Mouse (Mus musculus) kidney, postnatal 36 days (tissue): ENCODE measurements at regions not wholly inside any gene's neighbourhood (a gene's known extent, or its start where the extent isn't known, plus 50 kb on each side); places are given as distances from the start of the nearest gene placed in this dataset.
A peak's percentile ranks its signal among the peaks of the same experiment; 100 is the strongest.

Source experiments
- DNase-seq, 2 experiments: peaks; one replicate each; pipeline ENCODE4 v3.0.0; 2021 to 2022; ENCODE audit warnings: mixed read lengths in 2 of 2

DNA sequence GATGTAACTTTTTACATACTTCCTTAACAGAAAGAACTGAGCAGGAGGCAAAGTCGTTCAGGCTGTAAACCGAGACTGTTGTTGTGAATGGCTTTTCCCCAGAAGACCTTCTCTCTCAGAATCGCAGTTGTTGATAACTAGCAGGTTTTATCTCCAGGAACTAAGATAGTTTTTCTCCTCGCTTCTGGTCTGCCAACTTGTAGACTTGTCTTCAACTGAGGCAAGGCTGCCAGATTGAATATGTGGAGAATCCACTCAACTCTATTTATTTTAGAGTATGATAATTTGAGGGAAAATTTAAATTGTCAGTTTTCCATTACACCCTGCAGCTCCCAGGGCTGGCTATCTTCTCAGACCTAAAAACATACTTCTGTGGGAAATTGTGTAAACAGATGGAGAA, 206.6 kb upstream of the Tet2 start:
- DNase-seq = no peak

DNA sequence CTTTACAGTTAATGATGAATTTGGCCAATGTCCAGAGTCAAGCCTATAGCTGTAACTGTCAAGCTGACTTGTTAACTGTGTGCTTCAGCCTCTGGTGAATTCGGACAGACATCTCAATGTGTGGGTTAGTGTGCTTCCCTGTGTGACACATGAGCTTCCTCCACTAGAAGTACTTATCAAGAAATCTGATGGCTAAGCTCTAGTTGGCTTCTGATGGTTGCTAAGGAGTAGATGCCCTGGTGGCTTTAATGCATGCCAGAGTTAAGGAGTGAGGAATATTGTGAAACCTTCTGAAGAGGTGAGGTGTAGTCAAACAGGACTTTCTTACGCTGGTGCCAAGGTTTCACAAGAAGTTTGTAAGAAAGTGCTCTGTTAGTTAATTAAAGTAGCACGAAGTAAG, 208.1 kb upstream of the Tet2 start:
- DNase-seq = no peak

DNA sequence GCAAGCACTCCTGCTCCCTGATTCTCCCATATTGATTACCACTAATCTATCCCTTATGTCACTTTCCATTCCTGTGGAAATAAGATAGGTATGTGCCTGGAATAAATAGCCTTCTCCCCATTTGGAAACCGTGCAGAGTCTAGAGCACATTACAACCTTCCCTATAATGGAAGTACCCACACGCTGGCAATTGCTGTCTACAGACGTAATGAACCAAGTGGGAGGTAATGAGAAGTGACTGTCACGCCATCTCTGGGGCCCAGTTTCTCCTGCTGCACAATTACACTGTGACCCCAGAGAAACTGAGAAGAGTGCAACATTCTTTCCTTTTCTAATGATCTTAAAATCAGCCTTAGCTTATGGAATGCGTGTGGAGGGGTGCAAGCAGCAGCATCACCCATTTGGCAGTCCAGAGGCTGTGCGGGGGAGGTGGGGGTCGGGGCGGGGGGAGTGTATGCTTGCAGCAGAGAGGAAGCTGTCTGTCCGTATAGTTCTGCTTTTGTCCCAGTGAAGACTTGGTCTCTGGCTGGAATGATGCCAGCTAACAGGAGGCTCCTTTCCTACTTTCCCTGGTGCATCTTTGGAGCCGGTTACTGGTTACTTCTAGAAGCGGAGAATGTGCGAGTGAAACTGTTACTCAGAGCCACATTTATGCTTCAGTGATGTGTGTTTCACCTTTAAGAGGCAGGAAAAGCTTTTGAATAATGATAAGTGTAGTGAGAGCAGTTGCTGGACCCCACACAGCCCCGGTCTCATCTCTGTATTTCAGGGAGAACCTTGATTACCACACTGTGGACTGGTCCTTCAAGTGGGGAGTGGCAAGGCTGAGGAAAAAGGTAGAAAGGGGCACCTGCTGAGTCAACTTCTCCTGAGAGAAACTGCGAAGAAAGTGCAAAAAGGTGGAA, 209.3 kb upstream of the Tet2 start:
- DNase-seq = peak in 1 of 2 experiments; percentile 29

- DNase-seq = peak; percentile 86 to 88
Observed at GRCm38 (mm10) chr3:133754911-133755259, 209.9 kb upstream of the Tet2 start.

GRCm38 (mm10) chr3:133757756-133758420, 212.9 kb upstream of the Tet2 start:
- no peak for DNase-seq

DNA sequence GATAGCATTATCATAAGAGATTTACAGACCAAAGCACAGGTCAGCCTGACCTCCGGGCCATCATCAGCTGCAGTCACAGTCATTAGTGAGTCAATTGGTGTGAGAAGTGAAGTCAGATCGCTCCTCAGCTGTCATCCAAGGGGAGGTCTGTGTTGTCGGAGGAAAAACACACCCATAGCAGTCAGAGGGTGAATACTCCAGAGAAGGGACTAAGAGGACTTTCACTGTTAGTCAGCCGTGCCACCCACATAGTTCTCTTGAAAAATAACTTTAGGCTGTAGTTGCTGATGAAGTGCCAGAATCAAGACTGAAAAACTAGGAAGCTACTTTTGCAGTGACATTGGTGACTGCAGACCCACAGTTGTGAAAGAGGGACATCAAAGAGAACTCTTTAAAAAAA, 213.5 kb upstream of the Tet2 start:
- DNase-seq = peak in 1 of 2 experiments; percentile 17

- no peak for DNase-seq
Observed at GRCm38 (mm10) chr3:133759611-133760010, 214.7 kb upstream of the Tet2 start.

DNA sequence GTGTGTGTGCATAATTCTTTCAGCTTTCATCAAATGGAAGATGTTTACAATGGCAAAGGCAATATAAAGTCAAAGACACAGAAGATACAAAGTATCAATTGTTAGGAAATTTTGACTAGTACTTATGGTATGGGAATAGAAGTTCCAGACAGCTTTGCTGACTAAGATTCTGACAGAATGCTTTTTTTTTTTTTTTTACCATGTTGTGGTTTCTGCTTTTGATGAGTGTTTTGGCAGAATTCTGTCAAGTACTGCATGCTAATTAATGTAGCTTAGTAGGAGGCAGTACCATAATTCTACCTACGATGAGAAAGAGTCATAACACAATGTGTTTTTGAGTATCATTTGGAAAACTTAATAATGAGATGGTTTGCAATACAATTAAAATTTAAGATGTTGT, 215.3 kb upstream of the Tet2 start:
- no peak for DNase-seq

DNA sequence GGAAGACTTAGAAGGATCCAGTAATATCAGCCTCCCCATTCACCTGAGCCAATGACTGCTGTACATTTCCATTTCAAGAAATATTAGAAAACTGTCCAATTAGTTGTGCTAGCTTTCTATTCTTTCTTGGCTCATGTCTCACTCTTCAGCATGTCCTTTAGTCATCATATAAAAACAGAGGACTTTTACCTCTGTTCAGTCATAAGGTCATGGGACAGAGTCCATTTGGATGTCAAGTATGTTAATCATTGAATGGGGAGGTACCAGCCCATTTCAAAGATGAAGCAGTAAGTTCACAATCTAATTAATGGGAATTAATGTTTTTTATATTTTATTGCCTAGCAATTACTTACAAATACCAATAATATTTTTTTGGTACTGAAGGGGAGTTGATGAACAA, 218.8 kb upstream of the Tet2 start:
- DNase-seq = peak in 1 of 2 experiments; percentile 75

DNA sequence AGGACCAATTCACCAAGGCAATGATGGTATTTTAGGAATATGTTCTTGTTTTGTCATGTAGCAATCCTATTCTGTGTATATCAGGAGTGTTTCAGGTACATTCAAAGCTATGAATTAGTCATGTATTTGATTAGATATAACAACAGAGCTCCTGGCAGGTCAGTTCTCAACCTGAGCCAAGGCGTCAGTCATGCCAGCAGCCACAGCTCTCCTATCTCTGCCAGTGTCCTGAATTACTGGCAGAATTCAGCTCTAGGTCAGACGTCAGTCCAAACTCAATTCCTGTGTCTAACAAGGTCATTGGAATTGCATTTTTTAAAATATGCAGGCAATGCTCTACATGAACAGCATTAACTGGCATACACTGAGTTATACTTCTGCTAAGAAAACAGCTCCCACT, 228.6 kb upstream of the Tet2 start:
- DNase-seq = no peak

DNA sequence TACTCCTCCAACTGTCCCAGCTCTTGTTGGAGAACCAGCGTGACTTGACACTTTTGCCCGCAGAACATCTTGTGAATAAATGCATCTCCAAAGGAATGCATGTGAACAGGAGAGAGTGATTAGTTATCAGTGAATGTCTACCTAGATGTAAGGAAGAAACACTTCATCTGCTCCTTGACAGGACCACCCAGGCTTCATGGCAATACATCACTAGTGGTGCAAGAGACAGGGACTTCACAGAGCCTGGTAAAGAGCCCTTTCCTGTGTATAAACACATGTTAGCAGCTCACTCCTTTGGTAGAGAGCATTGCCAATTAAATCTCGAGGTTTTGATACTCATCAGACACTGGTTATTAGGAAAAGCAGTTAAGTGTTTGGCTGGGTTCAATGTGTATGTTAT, 229.3 kb upstream of the Tet2 start:
- DNase-seq = no peak

GRCm38 (mm10) chr3:133776013-133776412, 231.1 kb upstream of the Tet2 start:
- no peak for DNase-seq

GRCm38 (mm10) chr3:133779161-133779789, 234.3 kb upstream of the Tet2 start:
- DNase-seq = no peak

GRCm38 (mm10) chr3:133783060-133783459, 238.1 kb upstream of the Tet2 start:
- DNase-seq = no peak

GRCm38 (mm10) chr3:133791361-133791760, 246.4 kb upstream of the Tet2 start:
- DNase-seq = peak in 1 of 2 experiments; percentile 30

- DNase-seq = no peak
Observed at GRCm38 (mm10) chr3:133809007-133809552, 264.1 kb upstream of the Tet2 start.

- peak in 1 of 2 experiments; percentile 14 for DNase-seq
Observed at GRCm38 (mm10) chr3:133818966-133819700, 274.2 kb upstream of the Tet2 start.

DNA sequence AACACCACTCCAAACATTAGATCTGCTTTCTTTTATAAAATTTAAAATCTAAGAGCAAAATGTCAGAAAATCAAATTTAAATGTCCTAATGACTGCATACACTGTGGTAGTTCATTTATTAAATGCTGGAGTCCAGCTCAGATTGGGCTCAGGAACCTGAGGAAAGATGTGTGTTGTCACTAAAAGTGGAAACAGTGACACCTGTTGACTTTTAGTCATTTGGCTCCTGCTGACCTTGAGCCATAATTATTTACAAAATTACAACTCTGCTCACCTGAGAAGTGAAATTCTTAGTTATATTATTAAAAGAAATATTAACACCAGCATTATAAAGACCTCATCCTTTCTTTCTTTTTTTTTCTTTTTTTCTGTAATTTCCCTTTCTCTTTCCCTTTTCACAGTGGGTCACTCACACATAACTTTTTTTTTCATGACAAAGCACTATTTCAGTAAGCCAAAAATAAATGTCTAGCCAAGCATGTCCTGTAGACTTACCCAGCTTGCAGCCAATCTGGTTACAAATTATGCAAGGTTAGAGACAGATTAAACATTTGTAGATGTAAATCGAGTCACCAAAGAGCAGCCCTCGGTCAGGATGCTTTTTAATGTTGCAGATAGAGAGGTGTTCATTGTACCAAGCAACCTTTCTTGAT, 288.9 kb upstream of the Tet2 start:
- DNase-seq = peak in 1 of 2 experiments; percentile 21

GRCm38 (mm10) chr3:133834459-133834858, 289.5 kb upstream of the Tet2 start:
- no peak for DNase-seq

DNA sequence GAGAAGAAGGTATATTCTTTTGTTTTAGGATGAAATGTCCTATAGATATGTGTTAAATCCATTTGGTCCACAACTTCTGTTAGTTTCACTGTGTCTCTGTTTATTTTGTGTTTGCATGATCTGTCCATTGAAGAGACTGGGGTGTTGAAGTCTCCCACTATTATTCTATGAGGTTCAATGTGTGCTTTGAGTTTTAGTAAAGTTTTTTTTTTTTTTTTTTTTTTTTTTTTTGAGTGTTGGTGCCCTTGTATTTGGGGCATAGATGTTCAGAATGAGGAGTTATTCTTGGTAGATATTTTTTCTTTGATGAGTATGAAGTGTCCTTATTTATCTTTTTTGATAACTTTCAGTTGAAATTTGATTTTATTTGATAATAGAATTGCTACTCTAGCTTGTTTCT, 301.4 kb upstream of the Tet2 start:
- no peak for DNase-seq

- no peak for DNase-seq
Observed at GRCm38 (mm10) chr3:133874383-133874782, 329.4 kb upstream of the Tet2 start.

- DNase-seq = peak; percentile 64 to 82
Observed at GRCm38 (mm10) chr3:133876439-133877072, 331.6 kb upstream of the Tet2 start.
